Mouse (Mus musculus) kidney, embryonic 16.5 days (tissue): ENCODE data around the gene Slc39a2. TPM values are rescaled to one million over a fixed set of nuclear protein-coding genes. Genes with fewer than 3 reads are reported as not detected.

Source experiments
- ATAC-seq: fragments of 200-750 bp; cut with Nextera tagmentation; 2 replicates; pipeline ENCODE4 v1.8.0; 2017; ENCODE audit warnings: moderate TSS enrichment; ENCODE audit not compliant: low FRiP score, low TSS enrichment
- H3K27ac ChIP-seq: fragments of 300-500 bp; sonication (generic); 2 replicates; pipeline ENCODE4 v1.5.1; 2014; ENCODE audit warnings: low read length
- H3K27me3 ChIP-seq: fragments of 300-500 bp; sonication (generic); 2 replicates; pipeline ENCODE4 v1.6.1; 2014; ENCODE audit warnings: low read length, control low read depth, mixed read lengths; ENCODE audit not compliant: insufficient read depth
- H3K36me3 ChIP-seq: fragments of 300-500 bp; sonication (generic); 2 replicates; pipeline ENCODE4 v1.6.1; 2014; ENCODE audit warnings: low read length, control low read depth, mixed read lengths; ENCODE audit not compliant: insufficient read depth
- H3K4me1 ChIP-seq: fragments of 300-500 bp; sonication (generic); 2 replicates; pipeline ENCODE4 v1.6.1; 2014; ENCODE audit warnings: low read length, control low read depth, mixed read lengths; ENCODE audit not compliant: insufficient read depth
- H3K4me2 ChIP-seq: fragments of 300-500 bp; sonication (generic); replicated peaks from 2 replicates; pipeline ENCODE4 v1.6.1; 2014; ENCODE audit warnings: low read depth, low read length
- H3K4me3 ChIP-seq: fragments of 300-500 bp; sonication (generic); 2 replicates; pipeline ENCODE4 v1.5.1; 2014; ENCODE audit warnings: mild to moderate bottlenecking, low read length
- H3K9ac ChIP-seq: fragments of 300-500 bp; sonication (generic); replicated peaks from 2 replicates; pipeline ENCODE4 v1.6.1; 2014; ENCODE audit warnings: low read length
- H3K9me3 ChIP-seq: fragments of 300-500 bp; sonication (generic); 2 replicates; pipeline ENCODE4 v1.6.1; 2016; ENCODE audit warnings: low read length, control low read depth
- WGBS: fragments of 180-500 bp; shearing (Covaris S2); extraction: QIAGEN DNeasy Blood & Tissue Kit; methylation state at CpG from one replicate; pipeline ENCODE4 v1.1.7; 2014; 5-methylcytosine and 5-hydroxymethylcytosine counted together
- polyA plus RNA-seq: library from polyadenylated mRNA; unstranded; fragments of >200 nt; fragmentation: Nextera tagmentation; extraction: Ambion mirVana; gene quantifications from 2 replicates; pipeline ENCODE4 v1.2.1, GENCODE M21; 2015

Slc39a2 gene
- polyA plus RNA-seq, 1 experiment from 2014 or later: 0.30 TPM

GRCm38 (mm10) chr14:51943336-51943735 is 50.6 kb downstream of the Slc39a2 start:
- Histone ChIP-seq H3K4me2 (no peak overlapping the region), H3K4me1 (peaks cover 11% of the 10 kb centered on the region; the same call in 1 of the 2 replicates), H3K36me3 (no peaks in the 10 kb centered on the region), H3K27me3 (no peaks in the 10 kb centered on the region), H3K9ac (no peak overlapping the region), H3K27ac (no peak overlapping the region), H3K9me3 (no peaks in the 10 kb centered on the region), H3K4me3 (no peak overlapping the region)
- ATAC-seq: no peak
- 83% methylated on average over 6 of the region's 6 CpGs for WGBS

Other genes with a start within 250 kb of the Slc39a2 start
- not detected in 2 replicates for gene Gm17079, start 197.4 kb upstream of the Slc39a2 start, polyA plus RNA-seq
- gene Gm5800, start 175.7 kb upstream of the Slc39a2 start, polyA plus RNA-seq: not detected in 2 replicates
- gene Ang4, start 119.3 kb upstream of the Slc39a2 start, polyA plus RNA-seq: not detected in 2 replicates
- not detected in 2 replicates for gene AY358078, start 92.8 kb upstream of the Slc39a2 start, polyA plus RNA-seq
- gene Ear6, start 39.2 kb upstream of the Slc39a2 start, polyA plus RNA-seq: not detected in 2 replicates
- gene Mettl17, start 8.0 kb upstream of the Slc39a2 start, polyA plus RNA-seq: 49.1 and 57.3 TPM in 2 replicates
- 52.0 and 59.5 TPM in 2 replicates for gene Ndrg2, start 21.3 kb downstream of the Slc39a2 start, polyA plus RNA-seq
- gene Tppp2, start 25.5 kb downstream of the Slc39a2 start, polyA plus RNA-seq: not detected in 2 replicates
- gene Rnase13, start 29.9 kb downstream of the Slc39a2 start, polyA plus RNA-seq: not detected in 2 replicates
- 92.1 and 97.8 TPM in 2 replicates for gene Arhgef40, start 91.8 kb downstream of the Slc39a2 start, polyA plus RNA-seq
- 1.0 and 1.6 TPM in 2 replicates for gene Tmem253, start 122.8 kb downstream of the Slc39a2 start, polyA plus RNA-seq
- 38.9 and 39.2 TPM in 2 replicates for gene Zfp219, start 127.8 kb downstream of the Slc39a2 start, polyA plus RNA-seq
- gene Olfr221, start 149.6 kb downstream of the Slc39a2 start, polyA plus RNA-seq: not detected in 2 replicates
- 659 and 687 TPM in 2 replicates for gene Hnrnpc, start 211.1 kb downstream of the Slc39a2 start, polyA plus RNA-seq
- 67.4 and 74.1 TPM in 2 replicates for gene Rpgrip1, start 217.8 kb downstream of the Slc39a2 start, polyA plus RNA-seq